Mouse (Mus musculus) CD8-positive naive resting alpha-beta T cell, adult 2 months (primary cell): ENCODE measurements around the gene Mindy1.
"Not testable (repeated sequence)": the region's sequence is repeated elsewhere in the genome, so short reads cannot be mapped to it uniquely, and the experiment has no call there.

Source experiments
- DNase-seq, 2 experiments: peaks; one replicate each; pipeline ENCODE4 v3.0.0; 2022; ENCODE audit warnings: low read depth in 2 of 2, low spot score in 2 of 2

Mindy1 gene

GRCm38 (mm10) chr3:95319701-95320625 lies 38.8 kb downstream of the Mindy1 start:
- no peak for DNase-seq

GRCm38 (mm10) chr3:95323429-95323828 lies 42.3 kb downstream of the Mindy1 start:
- DNase-seq = no peak

- DNase-seq = no peak
Measured at GRCm38 (mm10) chr3:95324454-95325144, 43.5 kb downstream of the Mindy1 start.

- DNase-seq = no peak
Measured at GRCm38 (mm10) chr3:95328803-95329404, 47.8 kb downstream of the Mindy1 start.

GRCm38 (mm10) chr3:95331528-95331927 lies 50.4 kb downstream of the Mindy1 start:
- no peak for DNase-seq

- no peak for DNase-seq
Measured at GRCm38 (mm10) chr3:95337345-95337744, 56.2 kb downstream of the Mindy1 start.

- no peak for DNase-seq
Measured at GRCm38 (mm10) chr3:95338251-95338650, 57.1 kb downstream of the Mindy1 start.

- DNase-seq = not testable (repeated sequence)
Measured at GRCm38 (mm10) chr3:95343356-95344000, 62.3 kb downstream of the Mindy1 start.
